Mouse (Mus musculus): ENCODE measurements around the gene Cbx7. TPM values are rescaled to one million over a fixed set of nuclear protein-coding genes. Genes with fewer than 3 reads are reported as not detected.

Gene Cbx7
- polyA plus RNA-seq, 2 experiments from 2014 or later, result 21.9 to 30.3 TPM

DNA sequence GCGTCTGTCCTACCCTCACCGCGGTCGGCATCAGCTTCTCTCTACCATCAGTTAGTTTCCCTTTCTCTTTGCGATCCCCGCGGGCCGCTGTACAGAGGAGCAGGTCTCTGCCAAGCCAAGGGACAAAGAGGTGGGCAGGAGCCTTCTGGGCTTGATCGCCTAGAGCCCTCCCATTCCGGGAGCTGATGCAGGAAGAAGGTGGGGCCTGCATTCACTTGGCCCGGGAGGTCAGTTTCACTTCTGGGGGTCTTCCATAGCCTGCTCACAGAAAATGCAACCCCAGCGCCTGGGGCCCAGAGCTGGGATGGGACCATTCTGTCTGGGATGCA, 78.7 kb downstream of the Cbx7 start:
- ATAC-seq, result peak; percentile 48

DNA sequence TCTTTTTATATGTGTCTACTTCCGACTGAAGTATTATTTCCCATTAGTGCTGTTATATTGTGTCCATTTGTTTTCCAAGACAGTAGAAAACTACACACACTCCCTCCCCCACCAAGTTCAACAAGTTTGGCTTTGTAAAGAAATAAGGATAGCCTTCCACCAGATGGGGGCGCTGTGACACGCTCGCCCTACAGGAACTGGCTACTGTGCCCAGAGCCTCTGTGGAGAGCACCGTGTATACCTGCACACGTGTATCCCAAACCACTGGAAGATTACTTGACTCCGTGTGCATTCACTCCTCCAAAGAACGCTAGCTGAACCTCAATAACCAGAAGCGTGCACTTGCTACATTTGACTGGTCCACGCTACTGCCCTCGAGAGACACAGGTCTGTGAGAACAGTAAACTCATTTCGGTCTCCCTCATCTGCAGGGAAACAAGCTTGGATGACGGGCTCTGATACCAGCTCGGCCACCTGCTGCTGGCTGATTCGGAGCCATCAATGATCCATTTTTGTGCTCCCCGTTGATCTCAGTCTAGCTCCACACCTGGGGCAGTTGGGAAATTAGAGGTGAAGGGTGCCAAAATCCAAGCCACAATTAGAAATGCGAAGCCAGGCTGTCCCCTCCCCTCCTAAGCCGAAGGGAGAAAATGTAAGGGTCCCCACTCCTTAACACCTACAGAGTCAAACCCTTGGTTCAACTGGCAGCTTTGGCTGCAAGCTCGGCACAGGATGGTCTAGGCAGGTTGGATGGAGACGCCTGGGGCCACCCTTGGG, 79.3 kb downstream of the Cbx7 start, which contains the start of gene Apobec3:
Gene Apobec3 (plus strand): TSS at position 224 of the 777 bp plus-strand sequence.
- ATAC-seq, result peak; percentile 46

DNA sequence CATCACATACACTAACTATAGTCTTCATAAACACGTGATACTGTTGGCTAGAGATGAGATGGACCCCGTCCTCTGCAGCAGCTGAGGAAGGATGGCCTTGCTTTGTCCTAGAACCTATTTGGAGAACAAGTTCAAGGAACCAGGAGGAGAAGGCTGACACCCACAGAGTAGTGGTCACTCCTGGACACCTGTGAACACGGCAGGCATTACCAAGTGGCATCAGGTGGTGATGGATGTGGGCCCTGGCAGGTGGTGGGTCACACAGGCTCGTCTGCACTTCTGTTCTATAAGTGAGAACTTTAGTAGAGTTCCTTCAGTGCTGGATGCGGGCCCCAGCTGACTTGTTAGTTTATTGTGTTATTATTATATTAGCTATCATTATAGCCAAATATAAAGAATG, 86.1 kb downstream of the Cbx7 start:
- ATAC-seq, result no peak

DNA sequence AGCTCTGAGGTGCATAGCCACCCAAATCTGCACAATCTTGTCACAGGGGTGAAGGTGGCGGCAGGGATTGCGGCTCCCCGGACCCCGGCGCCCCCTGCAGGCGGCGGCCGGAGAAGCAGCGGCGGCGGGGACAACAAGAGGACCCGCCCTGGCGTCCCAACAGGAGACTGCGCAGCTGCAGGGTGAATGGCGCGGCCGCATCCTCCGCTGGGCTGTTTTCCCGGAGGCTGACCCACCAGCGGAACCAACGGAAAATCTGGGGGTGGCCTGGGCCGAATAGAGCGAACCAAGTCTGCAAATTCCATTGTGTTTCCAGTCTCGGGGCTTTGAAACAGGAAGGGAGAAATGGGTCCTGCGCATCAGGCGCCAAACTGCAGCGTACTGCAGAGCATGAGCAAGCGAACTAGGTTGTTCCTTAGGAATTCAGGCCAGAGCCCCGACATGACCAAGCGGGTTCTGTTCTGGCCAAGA, 87.5 kb downstream of the Cbx7 start:
- peak; percentile 91 for ATAC-seq

DNA sequence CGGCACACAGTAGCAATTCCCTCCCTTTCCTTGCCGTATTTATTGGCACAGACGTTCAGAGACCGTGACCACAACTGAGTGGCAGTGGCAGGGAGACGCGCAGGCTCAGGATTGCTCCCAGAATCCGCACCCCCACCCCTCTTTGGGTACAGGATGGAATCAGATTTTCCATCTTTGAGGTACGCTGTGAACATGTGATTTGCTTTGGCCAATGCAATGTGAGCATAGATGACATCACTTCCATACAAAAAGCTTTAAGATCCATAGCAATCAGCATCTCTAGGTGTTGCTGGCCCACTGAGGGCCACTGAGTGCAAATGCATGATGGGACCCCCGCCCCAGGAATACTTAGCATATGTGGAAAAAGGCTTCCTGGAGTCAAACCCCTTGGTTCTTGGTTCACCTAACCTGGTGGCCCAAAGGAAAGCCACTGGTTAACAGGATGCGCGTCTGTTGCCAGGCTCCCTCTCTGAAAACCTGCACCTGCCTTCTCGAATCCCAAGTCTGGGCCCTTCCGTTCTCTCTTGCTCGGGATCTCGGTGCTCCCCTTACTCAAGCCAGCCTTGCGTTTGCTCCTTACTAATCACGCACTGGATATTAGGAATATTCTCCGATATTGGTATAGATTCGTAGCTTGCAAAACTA, 88.2 kb downstream of the Cbx7 start:
- peak; percentile 37 for ATAC-seq

DNA sequence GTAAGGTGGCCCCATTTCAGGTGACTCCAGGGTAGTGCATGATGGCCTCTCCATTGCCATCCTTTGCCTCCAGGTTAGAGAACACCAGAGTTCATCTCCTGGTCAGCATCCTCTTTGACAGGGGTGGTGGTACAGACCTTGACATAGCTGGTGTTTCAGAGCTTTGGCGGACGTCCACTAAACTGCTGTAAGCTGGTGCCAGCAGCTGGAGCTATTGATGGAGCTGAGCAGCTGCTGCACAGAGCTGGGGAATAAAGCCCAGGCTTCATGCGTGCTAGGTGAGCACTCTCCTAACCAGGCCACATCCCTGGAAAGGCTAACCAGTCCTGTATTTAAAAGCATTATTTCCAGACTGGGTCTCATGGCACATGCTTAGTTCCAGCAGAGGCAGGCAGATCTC, 90.4 kb downstream of the Cbx7 start:
- ATAC-seq, result no peak

DNA sequence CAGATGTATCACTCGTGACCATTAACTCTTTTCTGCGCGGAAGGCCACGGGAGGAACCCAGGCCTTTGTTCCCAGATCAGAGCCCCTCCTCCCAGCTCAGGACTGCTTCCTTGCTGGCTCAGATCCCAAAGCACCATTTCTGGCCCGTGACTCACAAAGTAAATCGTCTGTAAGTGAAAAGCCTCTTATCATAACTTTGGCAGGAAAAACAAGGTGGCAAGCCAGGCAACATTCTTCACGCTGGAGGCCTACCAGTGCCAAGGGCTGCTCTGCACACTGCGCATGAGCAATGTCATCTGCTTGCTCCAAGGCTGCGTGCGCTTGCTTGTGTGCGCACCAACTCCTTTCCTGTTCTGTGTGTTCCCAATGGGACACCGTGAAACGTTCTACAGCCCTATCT, 91.6 kb downstream of the Cbx7 start:
- no peak for ATAC-seq

DNA sequence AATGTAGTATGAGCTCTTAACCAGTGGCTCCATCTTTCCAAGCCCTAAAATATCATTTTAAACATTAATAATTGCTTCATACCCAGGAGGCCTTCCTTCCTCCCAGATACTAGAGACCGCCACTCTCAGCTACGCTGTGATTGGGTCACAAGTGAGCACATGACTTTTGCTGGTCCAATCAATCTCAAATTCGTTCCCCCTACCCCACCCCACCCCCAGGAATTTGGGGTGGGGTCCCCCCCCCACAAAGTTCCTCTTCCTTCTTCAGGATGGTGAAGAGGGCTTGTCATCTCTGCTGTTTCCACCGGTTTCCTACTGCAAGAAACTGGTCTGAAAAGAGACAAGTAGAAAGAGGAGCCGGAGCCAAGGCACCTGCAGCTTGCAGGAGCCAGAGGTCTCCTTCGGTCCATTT, 92.2 kb downstream of the Cbx7 start:
- ATAC-seq, result no peak

DNA sequence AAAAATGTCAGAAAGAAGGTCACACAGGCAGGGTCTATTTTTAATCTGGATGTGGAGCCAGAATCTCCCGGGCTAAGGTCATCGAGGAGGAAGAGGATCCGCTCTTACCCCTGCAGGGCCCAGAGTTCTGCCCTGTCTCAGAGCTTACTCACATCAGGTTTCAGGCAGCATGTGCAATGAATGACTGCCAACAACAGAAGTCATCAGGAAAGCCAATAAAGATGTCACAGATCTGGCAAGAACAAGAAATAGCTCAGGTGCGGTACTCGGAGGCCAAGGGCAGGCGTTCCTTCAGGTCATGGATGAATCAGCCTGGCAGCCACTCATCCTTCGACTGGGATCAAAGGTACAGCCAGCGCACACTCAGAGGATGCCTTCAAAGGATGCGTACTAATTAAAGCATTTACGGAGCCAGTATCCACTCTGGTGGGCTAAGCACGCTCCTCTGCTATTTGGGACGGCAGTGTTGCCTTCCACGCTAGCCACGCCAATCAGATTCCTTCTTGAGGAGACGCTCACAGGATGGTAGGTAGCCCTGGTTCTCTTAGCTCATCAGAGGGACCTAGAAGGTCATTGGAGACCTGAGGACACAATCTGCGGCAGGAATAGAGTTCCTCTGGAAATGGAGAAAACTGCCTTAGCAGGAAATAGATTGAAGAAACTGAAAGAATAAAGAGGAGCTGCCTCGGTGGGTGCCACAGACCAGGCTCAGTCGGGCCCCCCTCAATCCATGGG, 95.5 kb downstream of the Cbx7 start:
- no peak for ATAC-seq

DNA sequence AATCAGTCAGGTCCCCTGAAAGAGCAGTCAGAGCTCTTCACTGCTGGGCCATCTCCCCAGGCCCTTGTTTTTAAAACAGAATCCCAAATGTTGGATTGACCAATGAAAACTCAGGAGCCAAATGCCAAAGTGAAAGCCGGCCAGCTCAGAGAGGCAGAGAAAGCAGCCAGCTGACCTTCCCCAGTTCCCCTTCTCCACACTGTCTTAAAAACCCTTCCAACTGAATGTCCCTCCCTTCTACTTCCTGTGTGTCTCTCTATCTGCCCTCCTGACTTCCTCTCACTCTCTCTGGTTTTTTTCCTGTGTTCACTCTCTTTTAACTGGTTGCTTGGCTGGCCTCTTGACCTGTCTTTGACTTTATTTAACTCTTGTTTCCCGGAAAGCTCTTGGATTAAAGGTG, 96.9 kb downstream of the Cbx7 start:
- ATAC-seq, result no peak

DNA sequence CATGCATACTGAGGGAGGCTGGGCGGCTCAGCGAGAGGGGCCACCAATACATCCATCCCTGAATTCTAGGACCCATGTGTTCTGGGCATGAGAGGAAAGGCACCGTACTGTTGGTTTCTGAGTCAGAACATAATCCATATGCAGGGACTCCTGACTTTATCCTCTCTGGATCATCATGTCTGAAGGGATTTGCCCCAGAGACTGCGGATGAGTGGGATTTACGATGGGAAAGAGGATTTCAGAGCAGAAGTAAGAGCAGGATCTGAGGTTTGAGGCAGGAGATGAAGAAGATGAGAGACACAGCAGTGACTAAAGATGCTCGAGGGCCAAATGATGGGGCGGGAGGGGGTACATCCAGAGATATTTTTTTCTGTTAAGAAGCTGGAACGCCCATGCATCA, 97.4 kb downstream of the Cbx7 start:
- no peak for ATAC-seq

DNA sequence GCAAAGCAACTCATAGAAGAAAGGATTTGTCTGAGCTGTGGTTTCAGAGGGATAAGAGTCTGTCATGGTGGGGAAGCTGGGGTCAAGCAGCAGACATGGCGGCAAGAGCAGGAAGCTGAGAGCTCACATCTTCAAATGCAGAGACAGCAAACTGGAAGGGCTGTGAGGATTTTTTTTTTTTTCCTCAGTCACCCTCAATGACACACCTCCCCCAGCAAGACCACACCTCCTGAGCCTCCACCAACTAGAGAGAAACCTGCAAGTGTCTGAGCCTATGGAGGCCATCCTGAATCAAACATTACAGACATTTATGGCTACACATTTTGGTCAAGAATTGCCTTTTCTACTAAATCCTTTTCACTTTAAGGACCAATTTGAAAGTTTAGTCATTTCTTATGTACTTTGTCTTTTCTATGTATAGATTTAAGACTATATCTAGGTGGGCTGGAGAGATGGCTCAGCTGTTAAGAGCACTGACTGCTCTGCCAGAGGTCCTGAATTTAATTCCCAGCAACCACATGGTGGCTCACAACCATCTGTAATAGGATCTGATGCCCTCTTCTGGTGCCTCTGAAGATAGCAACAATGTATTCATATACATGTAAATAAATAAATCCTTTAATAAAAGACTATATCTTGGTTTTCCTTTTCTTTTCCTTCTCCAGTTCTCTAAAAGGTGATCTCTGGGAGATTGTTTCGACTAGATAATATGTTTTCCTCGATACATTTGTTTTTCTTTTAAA, 103.5 kb downstream of the Cbx7 start:
- ATAC-seq, result no peak

Other genes with a start within 250 kb of the Cbx7 start
- 10 to 100 TPM; 12.7 to 14.3 TPM for gene Sun2, start 228.6 kb downstream of the Cbx7 start, polyA plus RNA-seq (2017; shearing (Covaris generic))
- 1 to 10 TPM; 5.3 to 6.9 TPM for gene Dnal4, start 193.3 kb downstream of the Cbx7 start, polyA plus RNA-seq (2017; shearing (Covaris generic))
- under 1 TPM; 0.09 to 0.11 TPM for gene Nptxr, start 166.4 kb downstream of the Cbx7 start, polyA plus RNA-seq (2017; shearing (Covaris generic))
- not detected for gene Npcd, start 136.9 kb downstream of the Cbx7 start, polyA plus RNA-seq (2017; shearing (Covaris generic))
- gene Cbx6, start 136.4 kb downstream of the Cbx7 start, polyA plus RNA-seq (2017; shearing (Covaris generic)), result 10 to 100 TPM in 1 of 2 experiments, 1 to 10 TPM in 1; 8.4 to 15.1 TPM
- 100 to 1,000 TPM; 505 to 519 TPM for gene Apobec3, start 79.5 kb downstream of the Cbx7 start, polyA plus RNA-seq (2017; shearing (Covaris generic))
- gene Pdgfb, start 43.9 kb upstream of the Cbx7 start, polyA plus RNA-seq (2017; shearing (Covaris generic)), result 1 to 10 TPM in 1 of 2 experiments, under 1 TPM in 1; 0.68 to 1.1 TPM
- 1 to 10 TPM in 1 of 2 experiments, not detected in 1; 1.4 TPM for gene Syngr1, start 120.2 kb upstream of the Cbx7 start, polyA plus RNA-seq (2017; shearing (Covaris generic))
- gene Rpl3, start 120.7 kb upstream of the Cbx7 start, polyA plus RNA-seq (2017; shearing (Covaris generic)), result 1,000 to 10,000 TPM; 4,172 to 4,641 TPM
- 10 to 100 TPM; 10.7 to 14.5 TPM for gene Tab1, start 162.0 kb upstream of the Cbx7 start, polyA plus RNA-seq (2017; shearing (Covaris generic))
- gene Mgat3, start 202.6 kb upstream of the Cbx7 start, polyA plus RNA-seq (2017; shearing (Covaris generic)), result under 1 TPM in 1 of 2 experiments, not detected in 1; 0.13 TPM